Mouse (Mus musculus) G1E-ER4 (cell line): ENCODE measurements around the gene Sap30bp. TPM values are rescaled to one million over a fixed set of nuclear protein-coding genes. Genes with fewer than 3 reads are reported as not detected.

Experiments
- GATA1 ChIP-seq: IDR thresholded peaks from one replicate; pipeline ENCODE4 v1.8.0; 2012; ENCODE audit warnings: low read length, inconsistent platforms
- polyA plus RNA-seq: library from polyadenylated mRNA; stranded (reverse); fragments of >175 nt; gene quantifications from 2 replicates; pipeline ENCODE4 v1.2.3, GENCODE M21; 2012

Sap30bp gene
- polyA plus RNA-seq, 1 experiment, result 26.9 TPM

DNA sequence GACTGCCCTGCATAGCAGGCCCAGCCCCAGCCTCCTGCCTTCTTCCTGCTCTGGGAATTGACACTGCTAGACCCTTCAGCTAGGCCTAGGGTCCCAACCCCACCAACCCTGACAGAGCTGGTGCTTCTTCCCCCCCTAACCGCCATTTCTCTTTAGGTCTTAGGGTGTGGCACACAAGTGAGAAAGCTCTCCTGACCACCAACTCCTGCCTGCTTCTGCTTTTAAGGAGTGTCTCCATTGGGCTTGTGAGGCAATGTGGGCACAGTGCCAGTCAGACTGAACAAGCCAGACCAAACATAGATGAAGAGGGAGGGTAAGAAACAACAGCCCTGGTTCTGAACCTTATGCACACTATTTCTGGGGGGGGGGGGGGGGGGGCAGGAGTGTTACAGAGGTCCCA, 30.3 kb upstream of the Sap30bp start:
- TF ChIP-seq GATA1, result no peak

DNA sequence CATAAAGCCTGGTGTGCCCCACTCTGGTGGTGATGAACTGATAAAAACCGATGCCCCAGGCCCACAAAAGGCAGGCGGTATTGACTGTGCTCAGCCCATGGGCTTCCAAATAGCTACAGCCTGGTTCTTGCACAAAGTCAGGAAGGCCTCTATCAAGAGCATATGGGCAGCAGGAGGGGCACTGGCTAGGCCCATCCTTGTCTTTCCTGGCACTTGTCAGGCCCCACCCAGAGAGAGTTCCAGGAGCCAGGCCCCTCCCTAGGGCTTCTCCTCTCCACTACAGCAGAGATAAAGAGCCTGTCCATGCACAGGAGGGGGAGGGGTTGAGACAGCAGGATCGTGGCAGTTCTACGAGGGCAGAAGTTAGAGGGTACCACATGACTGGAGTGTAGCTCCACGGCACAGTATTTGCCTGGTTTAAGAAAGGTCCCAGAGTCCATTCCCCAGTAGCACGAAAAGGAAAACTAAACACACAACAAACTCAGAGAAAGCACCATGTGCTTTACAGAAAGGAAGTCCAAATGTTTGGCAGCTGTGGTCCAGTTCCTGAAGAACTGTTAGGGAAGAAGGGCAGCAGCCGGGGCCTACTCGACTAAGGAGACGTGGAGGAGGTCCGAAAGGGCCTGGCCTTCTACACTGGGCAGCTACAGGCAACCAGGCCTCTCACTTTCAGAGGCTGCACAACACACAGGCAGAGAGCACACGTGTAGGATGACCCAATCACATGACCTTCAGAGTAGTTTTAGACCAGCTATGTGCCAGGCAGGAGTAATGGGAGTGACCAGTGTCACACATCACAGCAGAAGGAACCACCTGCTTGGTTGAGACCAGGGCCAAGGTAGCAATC, 29.5 kb upstream of the Sap30bp start:
- no peak for TF ChIP-seq GATA1

DNA sequence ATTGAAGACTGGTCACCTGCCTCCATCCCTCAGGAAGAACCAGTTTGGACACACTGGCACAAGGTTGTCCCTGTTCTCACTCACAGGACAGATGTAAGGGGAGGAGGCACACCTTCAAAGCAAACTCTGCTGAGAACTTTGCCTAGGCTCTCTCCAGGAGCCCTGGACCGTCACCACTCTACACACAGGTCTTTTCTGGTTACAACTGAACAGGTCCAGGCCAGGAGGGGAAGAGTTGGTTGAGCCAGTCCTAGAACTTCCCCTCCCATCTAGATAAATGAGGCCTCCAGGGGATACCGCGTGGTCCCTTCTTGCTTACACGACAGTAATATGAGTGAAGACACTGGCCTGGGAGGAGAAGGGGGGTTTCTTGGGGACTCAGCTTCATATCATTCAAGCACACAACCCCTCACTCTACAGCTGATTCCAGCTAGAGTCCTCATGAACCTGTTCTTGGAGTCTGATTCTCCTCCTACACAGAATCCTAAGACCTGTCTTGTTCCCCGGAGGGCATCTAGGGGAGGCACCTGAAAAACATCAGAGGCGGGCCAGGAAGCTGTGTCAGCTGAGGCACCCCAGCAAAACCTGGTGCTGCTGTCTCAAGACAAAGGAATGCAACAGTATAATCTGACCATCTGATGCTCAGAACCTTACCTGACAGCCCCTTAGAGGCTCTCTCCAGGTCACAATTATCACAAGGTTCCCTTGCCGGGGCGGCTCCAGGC, 28.7 kb upstream of the Sap30bp start:
- no peak for TF ChIP-seq GATA1

DNA sequence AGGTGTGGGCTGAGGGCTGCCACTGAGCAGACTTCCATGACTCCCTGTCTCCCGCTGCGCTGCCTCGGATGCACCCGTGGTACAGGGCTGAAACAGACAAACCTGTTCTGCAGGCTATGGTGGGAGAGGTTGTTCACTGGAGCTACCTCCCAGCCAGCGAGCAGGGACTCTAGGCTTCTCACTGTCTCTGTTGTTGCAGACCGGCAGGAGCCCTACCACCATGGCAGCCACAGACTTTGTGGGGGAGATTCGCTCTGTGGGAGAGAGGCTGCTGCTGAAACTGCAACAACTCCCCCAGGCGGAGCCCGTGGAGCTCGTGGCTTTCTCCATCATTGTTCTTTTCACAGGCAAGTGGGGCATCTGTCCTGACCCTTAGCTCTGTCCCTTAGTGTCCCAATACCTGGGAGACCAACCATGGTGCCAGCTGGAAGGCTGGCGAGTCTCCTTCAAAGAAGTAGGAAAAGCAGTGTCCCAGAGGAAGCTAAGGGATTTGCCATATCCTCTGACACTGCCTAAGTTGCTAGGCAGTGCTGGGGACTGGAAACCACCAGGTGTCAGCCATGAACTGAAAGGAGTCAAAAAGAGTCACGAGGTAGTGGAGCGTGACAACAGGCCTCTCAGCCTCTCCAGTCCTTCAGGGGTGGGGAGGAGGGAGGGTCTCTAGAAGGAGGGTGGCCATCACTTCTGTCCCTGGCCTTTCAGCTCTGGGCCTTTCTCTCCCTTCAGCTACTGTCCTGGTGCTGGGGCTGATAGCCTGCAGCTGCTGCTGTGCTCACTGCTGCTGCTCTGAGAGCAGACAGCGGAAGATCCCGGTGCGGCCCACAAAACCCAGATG, 27.9 kb upstream of the Sap30bp start:
- TF ChIP-seq GATA1, result no peak

DNA sequence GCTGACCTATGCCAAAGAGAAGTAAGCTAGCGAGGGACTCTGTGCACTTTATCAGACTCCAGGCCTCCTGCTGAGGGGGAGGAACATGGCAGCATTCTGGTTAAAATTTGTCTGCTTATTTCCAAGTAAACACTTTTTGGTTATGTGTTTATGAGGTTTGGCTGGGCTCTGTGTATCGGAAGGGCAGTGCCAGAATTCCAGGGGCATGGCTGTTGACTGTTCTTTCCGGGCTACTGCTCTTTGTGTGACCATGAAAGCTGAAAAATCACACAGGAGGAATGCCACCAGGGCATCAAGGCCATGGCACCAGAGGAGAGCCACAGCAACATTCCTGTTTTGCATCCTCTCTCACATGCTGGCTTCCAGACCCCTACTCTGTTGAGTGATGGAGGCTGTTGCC, 27.0 kb upstream of the Sap30bp start:
- no peak for TF ChIP-seq GATA1

DNA sequence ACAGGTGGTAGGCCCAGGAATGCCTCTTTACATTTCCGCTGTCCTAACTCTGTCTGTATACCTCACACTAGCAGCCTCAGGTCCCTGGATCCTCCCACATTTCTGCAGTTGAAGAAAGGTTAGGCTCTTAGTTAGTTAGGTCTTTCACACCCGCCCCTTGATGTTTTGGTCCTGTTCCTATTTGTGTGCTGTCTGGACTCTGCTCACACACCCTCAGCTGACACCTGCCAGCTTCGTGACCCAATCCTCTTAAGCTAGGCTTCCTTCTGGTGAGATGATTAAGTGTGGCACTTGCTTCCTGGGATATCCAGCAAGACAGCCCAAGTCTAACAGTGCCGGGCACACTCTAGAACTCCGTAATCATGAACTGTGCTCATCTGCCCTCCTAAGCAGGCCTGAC, 26.6 kb upstream of the Sap30bp start:
- TF ChIP-seq GATA1, result no peak

DNA sequence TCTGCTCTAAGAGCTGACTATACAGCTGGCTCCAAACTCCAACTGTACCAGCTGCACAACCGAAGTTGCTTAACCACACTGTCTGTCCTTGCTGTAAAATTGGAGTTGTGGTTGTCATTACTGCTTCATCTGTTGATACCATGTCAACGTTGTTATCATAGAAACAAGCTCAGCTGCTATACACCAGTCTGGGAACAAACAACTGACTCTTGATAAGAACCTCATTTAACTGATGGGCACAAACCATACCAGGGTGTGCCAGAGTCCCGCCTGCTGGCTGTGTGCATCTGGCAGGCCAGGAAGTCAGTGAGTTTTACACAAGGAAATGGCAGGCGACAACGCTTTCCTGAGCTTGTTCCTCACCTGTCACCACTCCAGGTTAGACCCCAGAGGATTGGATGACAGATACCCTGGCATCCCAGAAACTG, 21.9 kb upstream of the Sap30bp start:
- peak; percentile 98 for TF ChIP-seq GATA1

DNA sequence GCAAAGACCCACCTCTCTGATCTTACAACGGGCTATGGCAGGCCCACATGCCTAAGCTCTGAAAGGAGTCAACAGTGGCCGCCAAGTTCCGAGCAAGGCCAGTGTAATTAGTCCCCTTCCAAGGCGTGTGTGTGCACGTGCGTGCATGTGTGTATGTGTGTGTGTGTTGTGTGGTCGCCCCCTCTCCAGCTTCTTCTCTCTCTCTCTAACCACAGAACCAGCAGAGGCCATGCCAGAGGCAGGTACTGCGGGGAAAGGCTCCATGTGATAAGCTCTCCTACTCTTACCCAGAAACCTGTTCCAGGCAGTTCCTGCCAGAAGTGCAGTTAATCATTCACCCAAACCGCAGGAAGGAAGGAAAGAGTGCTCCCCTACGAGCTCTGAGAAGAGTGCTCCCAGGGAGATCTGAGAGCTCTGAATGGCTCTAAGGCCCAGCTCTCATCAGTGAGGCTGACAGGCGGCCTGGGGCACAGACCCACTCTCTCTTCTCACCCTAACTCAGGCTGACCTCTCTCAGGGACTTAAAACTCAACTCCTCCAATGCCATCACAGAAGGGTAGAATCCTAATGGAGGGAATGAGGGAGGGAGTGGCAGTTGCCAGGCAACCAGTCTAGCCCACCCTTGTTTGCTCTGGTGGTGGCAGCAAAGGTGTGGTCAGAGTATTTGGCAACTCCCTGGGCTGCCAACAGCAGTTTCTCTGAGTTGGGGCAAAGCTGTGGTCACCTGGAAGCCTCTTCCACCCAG, 21.3 kb upstream of the Sap30bp start, which contains the start of gene Smim6:
Gene Smim6 (plus strand): TSS at position 386 of the 745 bp plus-strand sequence.
- no peak for TF ChIP-seq GATA1

DNA sequence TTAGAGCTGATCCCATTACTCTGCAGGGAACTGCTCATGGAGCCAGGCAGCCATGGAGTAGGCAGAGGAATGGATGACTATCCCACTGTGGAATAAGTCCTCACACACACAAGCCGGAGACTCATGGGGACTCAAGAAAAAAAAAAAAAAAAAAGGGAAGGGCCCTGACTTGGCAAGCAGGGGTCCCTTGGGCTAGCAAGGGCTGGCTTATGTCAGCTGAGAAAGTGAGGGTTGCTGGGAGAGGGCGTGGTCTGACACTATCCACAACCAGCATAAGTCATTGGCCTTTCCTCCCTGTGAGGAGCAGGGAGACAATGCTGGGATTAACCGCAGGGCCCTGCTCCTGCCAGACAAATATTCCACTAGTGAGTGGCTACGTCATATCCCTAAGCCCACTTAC, 16.5 kb upstream of the Sap30bp start:
- TF ChIP-seq GATA1, result no peak

DNA sequence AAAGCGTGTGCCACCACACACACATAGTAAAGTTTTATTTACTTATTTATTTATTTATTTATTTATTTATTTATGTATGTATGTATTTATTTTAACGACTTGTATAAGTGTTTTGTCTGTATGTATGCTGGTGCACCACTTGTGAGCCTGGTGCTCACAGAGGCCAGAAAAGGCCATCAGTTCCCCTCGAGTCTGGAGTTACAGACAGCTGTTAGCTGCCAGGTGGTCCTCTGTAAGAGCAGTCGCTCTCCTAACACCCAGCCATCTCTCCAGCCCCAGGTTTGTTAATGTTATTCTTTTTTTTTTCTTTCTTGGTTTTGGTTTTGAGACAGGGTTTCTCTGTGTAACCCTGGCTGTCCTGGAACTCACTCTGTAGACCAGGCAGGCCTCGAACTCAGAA, 14.4 kb upstream of the Sap30bp start:
- no peak for TF ChIP-seq GATA1

DNA sequence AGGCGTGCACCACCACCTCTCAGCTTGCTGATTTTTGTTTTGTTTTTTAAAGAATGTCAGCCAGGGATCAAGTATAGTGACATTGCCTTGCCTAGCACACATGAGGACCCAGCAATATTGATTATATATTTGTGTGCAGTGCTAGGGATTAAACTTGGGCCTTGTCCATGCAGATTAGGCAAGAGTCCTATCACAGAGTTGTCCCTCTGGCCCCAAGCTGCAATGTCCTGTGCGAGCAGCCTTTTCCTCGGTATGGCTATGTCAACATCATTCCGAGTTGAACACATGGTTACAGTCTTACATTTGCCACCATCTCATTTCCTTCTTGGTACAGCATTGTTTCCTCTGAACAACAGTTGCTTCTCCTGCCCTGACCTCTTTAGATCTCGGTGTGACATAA, 14.0 kb upstream of the Sap30bp start:
- TF ChIP-seq GATA1, result no peak

DNA sequence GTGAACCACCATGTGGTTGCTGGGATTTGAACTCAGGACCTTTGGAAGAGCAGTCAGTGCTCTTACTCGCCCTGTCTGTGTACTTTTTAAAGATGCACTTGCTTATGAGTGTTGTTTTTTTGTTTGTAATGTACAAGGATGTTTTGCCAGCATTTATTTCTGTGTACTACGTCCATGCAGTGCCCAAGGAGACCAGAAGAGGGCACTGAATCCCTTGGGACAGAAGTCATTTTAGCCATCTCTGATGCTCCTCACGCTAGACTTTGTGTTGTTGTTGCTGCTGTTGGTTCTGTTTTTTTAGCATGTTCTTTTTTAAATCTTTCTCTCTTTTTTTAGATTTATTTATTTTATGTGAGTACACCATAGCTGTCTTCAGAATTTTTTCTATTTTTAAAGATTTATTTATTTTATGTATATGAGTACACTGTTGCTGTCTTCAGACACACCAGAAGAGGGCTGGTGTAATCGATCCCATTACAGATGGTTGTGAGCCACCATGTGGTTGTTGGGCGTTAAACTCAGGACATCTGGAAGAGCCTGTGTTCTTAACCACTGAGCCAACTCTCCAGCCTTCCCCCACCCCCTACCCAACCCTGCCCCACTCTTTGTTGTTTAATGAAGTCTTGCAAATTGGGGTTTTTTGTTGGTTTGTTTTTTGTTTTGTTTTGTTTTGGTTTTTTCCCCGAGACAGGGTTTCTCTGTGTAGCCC, 12.8 kb upstream of the Sap30bp start:
- TF ChIP-seq GATA1, result no peak

DNA sequence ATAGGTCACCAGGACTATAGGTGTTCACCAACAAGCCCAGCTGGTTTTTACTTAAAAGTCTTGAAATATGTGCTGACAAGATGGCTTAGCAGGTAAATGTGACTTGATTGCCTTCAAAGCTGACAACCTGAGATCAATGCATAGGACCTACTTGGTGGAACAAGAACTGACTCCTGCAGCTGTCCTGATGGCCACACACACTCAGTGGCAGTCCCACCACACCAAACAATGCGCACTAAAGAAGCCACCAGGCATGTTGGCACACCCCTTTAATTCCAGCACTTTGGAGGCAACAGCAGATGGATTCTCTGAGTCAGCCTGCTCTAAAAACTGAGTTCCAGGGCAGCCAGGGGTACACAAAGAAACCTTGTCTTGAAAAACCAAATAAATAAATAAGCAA, 11.1 kb upstream of the Sap30bp start:
- no peak for TF ChIP-seq GATA1

DNA sequence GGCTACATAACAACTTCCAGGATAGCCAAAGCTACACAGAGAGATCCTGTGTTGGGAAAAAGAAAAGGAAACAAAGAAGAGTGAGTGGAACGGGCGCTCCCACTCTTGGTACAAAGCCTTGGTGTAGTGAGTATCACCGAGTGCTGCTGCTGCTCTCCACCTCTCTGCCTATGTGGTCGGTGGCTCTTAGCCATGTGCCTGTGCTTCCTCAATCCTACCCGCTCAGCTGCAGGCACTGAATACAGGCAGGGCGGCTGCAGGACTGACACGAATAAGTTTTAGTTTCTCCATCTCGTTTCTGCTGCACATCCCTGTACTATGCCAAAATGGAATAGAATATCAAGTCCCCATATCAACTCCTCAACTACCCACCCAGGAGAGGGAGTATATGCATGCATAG, 4.1 kb upstream of the Sap30bp start:
- no peak for TF ChIP-seq GATA1

DNA sequence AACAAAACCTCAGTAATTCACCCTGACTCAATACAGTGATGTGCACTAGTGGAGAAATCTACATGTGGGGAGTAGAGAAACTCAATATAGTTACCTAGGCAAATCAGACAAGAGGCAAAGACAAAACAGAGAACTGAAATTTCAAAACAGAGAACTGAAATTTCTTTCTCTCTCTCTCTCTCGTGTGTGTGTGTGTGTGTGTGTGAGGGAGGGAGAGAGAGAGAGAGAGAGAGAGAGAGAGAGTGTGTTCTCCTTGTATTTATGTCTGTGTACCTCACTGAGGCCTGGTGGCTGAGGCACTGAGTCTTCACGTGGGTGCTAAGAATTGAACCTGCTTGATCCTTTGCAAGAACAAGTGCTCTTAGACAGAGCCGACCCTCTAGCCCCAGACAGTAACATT, 3.3 kb upstream of the Sap30bp start:
- no peak for TF ChIP-seq GATA1

DNA sequence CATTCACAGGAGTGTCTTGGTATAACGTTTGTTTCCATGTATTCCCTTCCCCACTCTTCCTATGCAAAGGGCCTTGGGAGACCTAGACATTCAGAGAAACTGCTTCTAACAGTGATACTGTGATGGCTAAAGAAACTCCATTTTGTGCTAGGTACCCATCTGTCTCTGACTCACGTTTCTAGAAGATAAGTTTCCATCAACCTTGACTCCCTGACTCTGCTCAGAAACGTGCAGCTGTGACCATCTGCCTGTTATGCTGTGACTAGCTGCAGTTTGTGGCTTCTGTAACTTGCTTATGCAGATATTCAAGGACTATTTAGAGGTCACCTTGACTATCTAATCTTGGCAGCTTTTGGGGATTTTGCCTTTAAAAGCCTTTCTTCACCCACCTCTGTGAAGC, 1.8 kb upstream of the Sap30bp start:
- no peak for TF ChIP-seq GATA1
